Mouse (Mus musculus): ENCODE measurements around the gene Il1r1.

Il1r1 gene

GRCm38 (mm10) chr1:40233217-40233616 lies 8.3 kb downstream of the Il1r1 start:
- no peak for DNase-seq

GRCm38 (mm10) chr1:40233621-40234020 lies 8.7 kb downstream of the Il1r1 start:
- DNase-seq, result no peak

- no peak for DNase-seq
These were observed 10.8 kb downstream of the Il1r1 start for GRCm38 (mm10) chr1:40235597-40236249.

- DNase-seq, result no peak
These were observed 11.8 kb downstream of the Il1r1 start for GRCm38 (mm10) chr1:40236694-40237093.

GRCm38 (mm10) chr1:40237094-40237493 lies 12.2 kb downstream of the Il1r1 start:
- no peak for DNase-seq

- DNase-seq, result no peak
These were observed 15.6 kb downstream of the Il1r1 start for GRCm38 (mm10) chr1:40240353-40241092.

GRCm38 (mm10) chr1:40242717-40243116 lies 17.8 kb downstream of the Il1r1 start:
- DNase-seq, result peak; percentile 40

DNA sequence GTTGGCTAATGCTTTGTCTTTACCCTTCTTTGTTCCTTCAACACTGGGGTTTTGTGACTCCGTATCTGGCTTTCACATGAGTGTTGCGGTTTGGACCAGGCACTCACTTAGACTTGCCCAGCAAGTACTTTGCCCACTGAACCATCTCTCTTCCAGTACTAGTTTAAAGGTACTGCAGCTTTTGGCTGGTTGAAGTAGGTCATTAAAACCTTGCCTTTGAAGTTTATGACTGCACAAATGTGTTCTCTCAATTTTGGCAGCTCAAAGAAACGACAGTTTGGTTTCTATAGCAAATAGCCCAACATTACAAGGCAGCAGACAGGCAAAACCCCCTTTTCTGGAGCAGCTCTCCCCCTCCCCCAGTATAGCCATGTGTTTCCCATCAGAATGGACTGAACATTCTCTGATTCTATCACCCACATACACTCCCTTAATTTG lies 18.7 kb downstream of the Il1r1 start:
- DNase-seq, result no peak

DNA sequence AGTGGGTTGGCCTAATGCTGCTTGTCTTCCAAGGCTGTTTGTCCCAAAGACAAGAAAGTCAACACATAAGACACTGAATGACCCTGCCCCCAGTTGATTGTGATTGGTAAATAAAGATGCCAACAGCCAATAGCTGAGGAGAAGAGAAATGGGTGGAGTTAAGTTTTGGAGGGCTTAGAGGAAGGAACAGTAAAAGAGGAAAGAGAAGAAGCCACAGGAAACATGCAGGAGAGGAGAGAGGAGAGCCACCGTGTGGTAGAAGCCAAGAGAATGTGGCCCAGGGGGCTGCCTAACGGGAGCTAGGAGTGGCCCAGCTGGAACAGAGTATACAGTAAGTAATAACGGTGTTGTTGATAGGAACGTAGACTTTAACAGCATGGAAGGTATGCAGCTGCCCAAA lies 25.5 kb downstream of the Il1r1 start:
- DNase-seq, result no peak

- no peak for DNase-seq
These were observed 27.6 kb downstream of the Il1r1 start for GRCm38 (mm10) chr1:40252507-40252906.

DNA sequence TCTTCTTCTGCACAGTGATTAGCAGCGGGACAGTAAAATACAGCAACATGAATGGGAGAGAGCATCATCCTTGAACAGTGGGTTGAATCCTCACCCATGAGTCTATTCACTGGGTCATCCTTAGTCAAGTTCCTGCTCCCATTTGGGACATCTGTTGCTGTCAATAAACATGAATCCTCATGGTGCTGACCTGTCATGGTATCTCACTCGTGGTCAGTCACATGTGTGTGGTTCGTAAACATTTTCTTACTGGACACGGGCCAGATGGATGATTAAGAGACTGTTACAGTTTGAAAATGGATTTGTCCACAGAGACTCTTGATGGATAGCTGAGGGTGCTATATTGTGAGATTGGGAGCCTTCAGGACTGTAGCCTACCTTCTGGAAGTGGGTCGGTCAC lies 29.1 kb downstream of the Il1r1 start:
- no peak for DNase-seq

DNA sequence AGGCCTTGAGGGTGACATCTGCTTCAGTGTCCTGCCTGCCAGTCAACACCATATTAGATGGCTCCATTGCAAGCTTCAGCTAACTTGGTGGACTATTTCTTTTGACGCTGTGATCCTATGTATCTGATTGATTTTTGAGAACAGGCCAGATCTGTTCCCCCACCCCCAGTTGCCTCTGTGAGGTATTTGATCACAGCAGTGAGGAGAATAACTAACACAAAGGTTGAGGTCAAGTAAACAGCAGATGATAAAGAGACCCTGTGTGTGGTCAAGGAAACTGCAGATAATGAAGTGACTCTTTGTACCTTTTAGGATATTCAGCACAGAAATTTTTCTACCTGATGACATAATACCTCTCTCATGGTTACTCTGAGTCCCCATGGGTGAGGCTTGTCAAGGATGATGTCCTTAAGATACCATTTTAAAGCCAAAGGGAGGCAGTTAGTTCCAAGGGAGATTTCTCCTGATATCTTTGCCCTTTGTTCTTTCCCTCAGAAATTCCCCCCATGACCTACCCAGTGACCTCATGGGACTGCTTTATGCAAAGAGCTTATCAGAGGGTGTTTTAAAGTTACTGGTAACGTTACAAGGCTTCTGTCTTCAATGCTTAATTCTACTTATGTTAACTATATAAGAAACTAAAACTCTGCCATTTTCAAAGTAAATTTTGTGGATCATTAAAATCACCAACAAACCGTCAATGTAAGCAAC lies 29.6 kb downstream of the Il1r1 start:
- no peak for DNase-seq

DNA sequence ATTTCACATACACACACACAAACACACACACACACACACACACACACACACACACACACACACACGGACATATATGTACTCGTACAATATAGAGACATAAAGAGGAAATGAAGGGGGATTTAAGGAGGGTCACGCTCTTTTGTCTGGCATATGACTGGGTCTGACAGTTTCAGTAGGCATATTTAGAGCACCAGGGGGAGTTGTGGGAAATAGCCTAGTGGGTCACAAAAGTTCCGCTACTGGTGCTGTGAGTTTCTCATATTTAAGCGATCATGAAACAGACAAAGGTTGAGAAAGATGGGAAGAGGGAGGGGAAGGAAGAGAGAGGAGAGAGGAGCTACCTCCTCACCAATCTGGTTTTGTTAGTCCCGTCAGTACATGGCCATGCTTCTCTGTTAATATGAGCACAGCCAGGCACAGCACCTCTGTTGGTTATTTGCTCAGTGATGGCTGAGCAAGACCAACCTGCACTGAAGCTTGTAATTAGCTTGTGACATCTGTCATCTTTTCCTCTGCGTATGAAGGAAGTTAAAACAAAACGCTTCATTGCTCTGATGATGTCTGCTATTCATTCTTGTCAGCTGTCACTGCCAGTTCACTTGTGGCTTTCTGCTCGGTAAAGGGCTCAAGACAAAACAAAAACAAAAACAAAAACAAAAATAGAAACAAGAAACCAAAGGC lies 37.7 kb downstream of the Il1r1 start:
- DNase-seq, result no peak

GRCm38 (mm10) chr1:40263122-40263498 lies 38.2 kb downstream of the Il1r1 start:
- DNase-seq, result no peak

DNA sequence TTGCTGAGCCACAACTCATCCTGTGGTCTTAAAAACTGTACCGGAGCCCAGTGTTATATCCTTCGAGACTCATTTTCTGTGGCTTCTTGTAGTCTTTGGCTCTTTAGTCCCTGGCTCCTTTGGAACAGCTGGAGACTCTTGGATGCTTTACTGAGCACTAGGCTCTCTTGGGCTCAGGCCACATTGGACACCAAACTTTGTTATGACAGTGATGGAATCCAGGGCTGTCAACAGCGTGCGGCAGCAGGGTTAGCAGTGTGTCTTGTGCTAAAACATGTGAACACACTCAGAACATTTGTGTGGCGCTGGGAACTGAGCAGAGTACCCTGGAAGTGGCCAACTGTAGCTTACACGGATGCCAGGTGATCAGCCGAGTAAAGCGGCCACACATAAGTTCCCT lies 38.8 kb downstream of the Il1r1 start:
- peak; percentile 51 for DNase-seq

- DNase-seq, result no peak
These were observed 40.5 kb downstream of the Il1r1 start for GRCm38 (mm10) chr1:40265301-40265835.

GRCm38 (mm10) chr1:40266431-40267260 lies 41.8 kb downstream of the Il1r1 start:
- peak; percentile 89 for DNase-seq

- no peak for DNase-seq
These were observed 43.0 kb downstream of the Il1r1 start for GRCm38 (mm10) chr1:40267846-40268245.

GRCm38 (mm10) chr1:40268536-40268935 lies 43.7 kb downstream of the Il1r1 start:
- no peak for DNase-seq

DNA sequence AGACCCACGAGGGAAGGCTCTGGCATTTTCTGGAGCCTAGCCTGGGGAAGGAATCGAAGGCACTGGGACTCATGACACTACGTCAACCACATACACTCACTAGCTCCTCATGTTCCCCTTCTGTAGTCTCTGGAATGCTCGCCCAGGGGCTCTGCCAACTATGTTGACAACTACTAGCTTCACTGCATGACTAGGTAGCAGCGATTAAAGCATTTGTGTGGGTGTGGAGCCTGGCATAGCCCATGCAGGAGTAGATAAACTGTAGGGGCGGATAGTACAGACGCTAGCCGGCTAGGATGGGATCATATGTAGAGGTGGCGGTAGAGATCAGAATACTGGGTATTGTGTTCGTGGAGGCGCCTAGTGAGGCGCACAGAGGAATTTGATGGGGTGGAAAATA lies 45.5 kb downstream of the Il1r1 start:
- DNase-seq, result no peak

- DNase-seq, result no peak
These were observed 46.2 kb downstream of the Il1r1 start for GRCm38 (mm10) chr1:40271052-40271451.

DNA sequence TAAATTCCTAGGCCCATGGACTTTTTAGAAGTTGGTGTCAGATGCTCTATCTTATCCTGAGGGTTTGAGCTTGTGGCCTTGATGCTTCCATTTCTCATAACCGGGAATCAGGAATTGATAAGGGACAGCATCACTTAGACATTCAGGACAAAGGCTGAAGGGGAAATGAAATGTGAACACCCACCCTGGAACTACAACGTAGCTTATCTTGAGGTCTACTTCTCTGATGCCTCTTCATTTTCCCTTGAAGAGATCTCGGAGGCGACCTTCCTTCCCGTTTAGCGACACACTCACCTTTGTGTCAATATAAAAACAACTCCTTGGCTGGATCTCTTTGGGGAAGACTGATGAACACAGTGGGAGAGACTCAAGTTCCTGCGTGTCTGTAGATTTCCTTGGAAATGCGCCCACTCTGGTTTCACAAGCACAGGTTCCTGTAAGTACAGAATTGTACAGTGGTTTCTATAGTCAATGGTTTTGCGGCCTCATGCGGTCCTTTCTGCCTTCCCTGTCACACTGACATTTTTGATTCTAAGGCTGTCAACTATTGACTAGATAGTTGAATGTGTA lies 46.7 kb downstream of the Il1r1 start:
- DNase-seq, result no peak

All from lung, postnatal 36 days (tissue).